Mouse (Mus musculus) WW6 (cell line): Measurements from ENCODE around the gene Ric8a.

Source experiments
- DNase-seq: peaks from one replicate; pipeline ENCODE4 v3.0.0-alpha.2; 2013; ENCODE audit warnings: low read depth, low spot score

The Ric8a gene

GRCm38 (mm10) chr7:140846676-140847075 lies 10.1 kb upstream of the Ric8a start:
- DNase-seq: no peak

- DNase-seq: no peak
These were observed 8.8 kb upstream of the Ric8a start, which contains the start of gene Odf3 for GRCm38 (mm10) chr7:140847755-140848580. Odf3 (plus strand) TSS chr7:140847805.

GRCm38 (mm10) chr7:140848591-140848990 lies 8.2 kb upstream of the Ric8a start:
- DNase-seq: no peak

DNA sequence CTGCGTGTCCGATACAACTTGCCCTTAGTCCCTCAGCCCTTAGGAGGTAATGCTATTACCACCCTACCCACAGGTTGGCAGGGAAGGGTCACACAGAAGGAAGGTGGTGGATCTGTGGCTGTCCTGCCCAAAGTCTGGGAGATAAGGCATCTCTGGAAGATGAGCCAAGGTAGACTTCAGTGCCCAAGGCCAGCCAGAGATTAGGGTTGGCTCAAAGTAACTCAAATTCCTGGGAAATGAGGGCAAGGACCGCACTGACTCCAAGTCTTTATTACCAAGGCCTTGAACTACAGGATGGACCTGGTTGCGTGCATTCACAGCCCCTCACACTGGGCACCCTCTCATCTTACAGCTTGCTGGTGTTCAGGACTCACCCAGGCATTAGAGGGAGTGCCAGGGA lies 4.8 kb upstream of the Ric8a start:
- DNase-seq: no peak

DNA sequence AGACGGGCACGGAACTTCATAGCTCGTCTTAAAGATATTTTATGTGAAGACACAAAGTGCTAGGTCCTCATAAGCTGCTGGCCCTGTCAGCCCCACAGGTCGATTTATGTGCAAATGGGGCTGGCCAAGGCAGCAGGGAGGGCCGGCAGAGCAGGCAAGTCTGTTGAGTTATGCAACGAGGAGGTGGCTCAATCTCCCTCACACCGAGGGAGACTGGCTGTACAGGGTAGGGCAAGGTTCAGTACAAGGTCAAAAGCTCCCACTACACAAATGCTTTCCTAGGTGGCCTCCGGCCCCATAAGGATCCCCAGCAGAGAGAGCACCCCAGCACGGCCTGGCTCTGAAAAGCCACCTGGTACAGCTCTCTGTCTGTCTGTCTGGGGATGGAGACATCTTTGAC lies 3.4 kb upstream of the Ric8a start:
- no peak for DNase-seq

- no peak for DNase-seq
These were observed 2.3 kb upstream of the Ric8a start for GRCm38 (mm10) chr7:140854483-140854882.

GRCm38 (mm10) chr7:140855181-140855580 lies 1.6 kb upstream of the Ric8a start:
- DNase-seq: no peak

- peak; percentile 79 for DNase-seq
These were observed 635 bp upstream of the Ric8a start, which contains the start of gene Gm45785 for GRCm38 (mm10) chr7:140855860-140856784. Gm45785 (minus strand) TSS chr7:140856331.

- DNase-seq: no peak
These were observed 1.1 kb downstream of the Ric8a start, which contains the start of gene Bet1l for GRCm38 (mm10) chr7:140857550-140858505. Bet1l (minus strand) TSS chr7:140857577.

DNA sequence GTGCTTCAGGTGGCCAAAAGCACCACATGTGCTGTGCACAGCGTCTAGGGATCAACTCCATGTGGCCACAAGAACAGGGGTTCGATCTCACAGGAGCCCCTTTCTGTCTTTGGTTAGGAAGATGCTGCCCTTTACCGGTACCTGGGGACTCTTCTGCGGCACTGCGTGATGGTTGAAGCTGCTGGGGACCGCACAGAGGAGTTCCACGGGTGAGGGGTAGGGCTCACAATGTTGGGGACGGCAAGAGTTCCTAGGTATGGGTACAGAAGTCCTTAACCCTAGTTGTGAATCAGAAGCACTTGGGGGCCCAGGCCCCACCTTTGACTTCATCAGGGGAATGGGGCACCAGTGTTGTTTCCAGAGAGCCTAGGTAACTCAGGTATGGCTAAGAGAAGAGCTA lies 2.0 kb downstream of the Ric8a start:
- no peak for DNase-seq

DNA sequence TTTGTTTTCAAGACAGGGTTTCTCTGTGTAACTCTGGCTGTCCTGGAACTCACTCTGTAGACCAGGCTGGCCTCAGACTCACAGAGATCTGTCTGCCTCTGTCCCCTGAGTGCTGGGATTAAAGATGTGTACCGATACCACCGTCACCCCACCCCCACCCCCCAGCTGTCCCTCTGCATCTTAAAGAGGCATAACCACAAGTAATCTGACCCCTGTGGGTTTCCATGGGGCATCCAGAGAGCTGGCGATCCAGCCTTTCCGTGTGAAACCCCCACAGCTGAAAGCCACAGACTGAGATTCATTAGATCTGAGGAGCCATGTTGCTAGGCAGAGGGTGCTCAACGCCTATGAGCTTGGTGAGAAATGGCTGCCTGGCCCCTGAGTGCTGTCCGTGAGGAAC lies 3.2 kb downstream of the Ric8a start:
- DNase-seq: no peak

DNA sequence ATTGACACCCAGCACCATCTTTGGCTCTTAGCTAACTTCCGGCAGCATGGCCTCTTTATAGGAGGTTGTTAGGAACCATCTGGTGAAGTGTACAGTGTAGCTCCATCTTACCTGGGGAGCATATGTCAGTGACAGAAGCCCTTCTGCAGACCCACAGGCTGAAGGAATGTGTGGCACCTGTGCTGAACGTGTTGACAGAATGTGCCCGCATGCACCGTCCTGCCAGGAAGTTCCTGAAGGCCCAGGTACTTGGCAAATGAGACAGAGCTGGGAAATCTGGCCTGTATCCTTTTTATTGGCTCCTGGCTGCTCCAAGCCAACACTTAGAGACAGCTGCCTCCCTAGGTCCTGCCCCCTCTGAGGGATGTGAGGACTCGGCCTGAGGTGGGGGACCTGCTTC lies 4.0 kb downstream of the Ric8a start:
- no peak for DNase-seq

DNA sequence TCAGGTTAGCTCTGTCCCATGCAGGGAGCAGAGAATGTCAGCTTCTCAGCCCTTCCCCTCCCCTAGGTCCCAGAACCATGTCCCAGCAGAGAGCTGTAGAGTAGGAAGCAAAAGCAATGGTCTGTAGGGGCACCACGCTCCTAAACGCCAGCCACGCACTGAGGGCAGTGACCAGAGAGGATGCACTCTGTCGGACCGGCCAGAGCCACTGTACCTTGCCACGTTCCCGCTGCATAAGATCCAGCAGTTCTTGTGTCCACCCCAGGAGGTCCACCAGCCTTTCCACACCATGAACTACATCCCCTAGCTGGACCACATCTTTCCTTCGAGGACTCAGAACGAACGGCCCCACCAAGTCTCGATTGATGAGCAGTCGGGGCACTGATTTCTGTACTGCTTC lies 8.0 kb downstream of the Ric8a start:
- DNase-seq: no peak

DNA sequence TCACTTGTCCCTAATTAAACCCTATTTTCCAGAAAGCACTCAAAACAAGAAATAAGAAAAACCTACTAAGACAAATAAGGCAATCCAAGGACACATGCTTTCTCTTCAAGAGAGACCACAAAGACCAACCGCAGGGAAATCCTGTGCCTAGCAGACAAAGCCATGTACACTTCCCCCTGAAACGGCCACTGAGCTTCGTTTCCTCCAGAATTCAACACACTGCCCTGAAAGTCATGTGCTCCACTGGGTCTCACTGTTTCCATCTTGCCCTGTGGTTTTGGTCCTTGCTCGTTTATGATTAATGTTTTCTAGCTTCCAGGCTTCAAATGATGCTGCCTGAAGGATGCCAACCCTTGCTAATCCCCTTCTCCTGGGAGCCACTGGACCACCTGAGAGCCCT lies 17.5 kb downstream of the Ric8a start:
- DNase-seq: no peak

GRCm38 (mm10) chr7:140877364-140877763 lies 20.6 kb downstream of the Ric8a start:
- no peak for DNase-seq

- no peak for DNase-seq
These were observed 22.6 kb downstream of the Ric8a start for GRCm38 (mm10) chr7:140879355-140879754.

DNA sequence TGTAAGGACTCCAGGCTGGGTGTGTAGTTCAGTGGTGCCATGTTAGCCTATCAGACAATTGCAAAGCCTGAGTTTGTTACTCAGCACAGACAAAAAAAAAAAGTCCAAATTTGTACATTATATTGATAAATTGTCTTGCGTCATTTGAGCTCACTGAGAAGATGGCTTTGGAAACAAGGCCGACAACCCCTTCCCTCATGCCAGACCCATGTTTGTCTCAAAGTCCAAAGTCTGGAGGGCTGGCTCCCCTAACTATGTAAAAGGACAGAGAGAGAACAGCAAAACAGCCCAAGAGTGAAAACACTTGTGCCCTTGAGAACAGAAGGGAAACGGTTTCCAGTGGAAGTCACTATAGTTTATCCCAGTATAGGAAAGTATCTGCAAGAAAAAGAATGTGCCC lies 23.7 kb downstream of the Ric8a start:
- DNase-seq: no peak

DNA sequence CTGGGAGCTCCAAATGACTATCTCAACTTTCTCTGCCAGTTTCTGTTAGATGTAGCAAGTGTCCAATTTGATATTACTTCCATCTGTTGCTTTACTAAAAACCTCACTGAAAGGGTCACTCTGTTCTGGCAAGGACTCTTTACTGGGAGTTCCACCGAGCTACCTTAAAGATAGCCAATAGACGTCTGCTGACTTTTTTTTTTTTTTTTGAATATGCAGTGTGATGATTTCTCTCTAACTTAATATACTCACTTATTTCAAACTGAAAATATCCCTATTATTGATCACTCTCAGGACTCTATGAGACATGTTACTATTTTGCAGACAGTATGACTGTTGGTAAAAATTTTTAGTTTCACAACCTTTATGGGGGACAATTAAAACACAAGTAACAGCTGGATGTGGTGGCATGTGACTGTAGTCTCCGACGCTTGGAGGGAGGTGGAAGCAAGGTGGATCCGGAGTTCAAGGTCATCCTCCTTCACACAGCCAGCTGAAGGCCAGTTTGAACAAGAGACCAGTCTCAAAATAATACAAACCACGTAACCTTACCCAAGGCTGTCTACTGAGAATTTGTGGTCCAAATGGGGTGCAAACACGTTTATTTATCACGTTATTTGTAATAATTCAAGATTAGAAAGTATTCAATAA lies 24.2 kb downstream of the Ric8a start:
- no peak for DNase-seq

GRCm38 (mm10) chr7:140881696-140882468 lies 25.1 kb downstream of the Ric8a start, which contains the start of the genes Psmd13 and Sirt3:
Psmd13 (plus strand) TSS chr7:140881968.
Sirt3 (minus strand) TSS chr7:140882309.
- DNase-seq: peak; percentile 87

- no peak for DNase-seq
These were observed 25.7 kb downstream of the Ric8a start for GRCm38 (mm10) chr7:140882469-140882803.
